Mouse (Mus musculus) gastrocnemius, postnatal 4 days (tissue): ENCODE results near the gene Elavl2. TPM values are rescaled to one million over a fixed set of nuclear protein-coding genes. Genes with fewer than 3 reads are reported as not detected.

Experiments
- DNase-seq, 2 experiments: peaks; one replicate each; pipeline ENCODE4 v3.0.0; 2021 to 2022; ENCODE audit warnings: low spot score in 2 of 2, mixed read lengths in 2 of 2
- long read RNA-seq, 2 experiments: library from polyadenylated mRNA; stranded (forward); transcript quantifications; one replicate each; pipeline ENCODE4 v2.0.0; 2021
- total RNA-seq, 2 experiments: library from RNA; stranded (reverse); gene quantifications; 2 replicates each; pipeline ENCODE4 v1.2.3; 2021

Gene Elavl2
- 1 to 10 TPM; 2.1 to 2.6 TPM for total RNA-seq
- long read RNA-seq, experiment 1 = 0 reads
- long read RNA-seq, experiment 2 = 0 reads

DNA sequence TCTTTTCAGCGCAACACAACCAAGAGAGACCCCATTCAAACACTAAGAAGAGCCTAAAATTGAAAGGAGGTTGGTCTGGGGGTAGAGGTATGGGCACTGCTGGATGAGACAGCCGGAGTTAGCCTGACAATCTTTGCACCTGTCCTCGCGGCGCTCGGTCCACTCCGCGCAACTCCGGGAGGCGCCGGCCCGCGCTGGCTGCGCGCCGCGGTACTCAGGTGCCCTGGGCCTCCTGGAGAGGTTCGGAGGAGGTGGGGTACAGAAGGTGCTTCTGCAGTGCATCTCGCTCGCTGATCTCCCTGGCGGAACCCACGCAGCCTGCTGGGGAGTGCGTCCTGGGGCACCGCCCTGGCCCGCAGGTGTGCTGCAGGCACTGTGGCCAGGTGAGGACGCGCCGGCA is at the start of gene Elavl2:
Elavl2 (minus strand) TSS at position 363 of the 400 bp plus-strand sequence.
- no peak for DNase-seq

DNA sequence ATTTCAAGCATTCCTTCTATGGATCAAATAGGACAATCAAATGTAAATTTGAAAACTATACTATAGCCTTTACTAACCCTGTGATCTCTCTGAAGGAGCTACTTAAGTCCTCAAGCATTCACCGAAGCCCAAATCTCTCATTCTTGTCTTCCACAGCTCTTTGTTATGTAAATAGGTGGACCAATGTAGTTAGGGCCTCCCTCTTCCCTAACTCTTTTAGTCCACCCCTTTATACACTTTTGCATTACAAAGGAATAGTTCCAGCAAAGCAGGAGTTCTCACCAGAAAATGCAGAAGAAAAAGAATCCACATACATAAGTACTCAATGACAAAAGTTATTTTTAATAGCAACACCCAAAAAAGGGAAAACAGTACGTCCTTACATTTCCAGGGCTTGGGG is 47.3 kb upstream of the Elavl2 start:
- DNase-seq = no peak

DNA sequence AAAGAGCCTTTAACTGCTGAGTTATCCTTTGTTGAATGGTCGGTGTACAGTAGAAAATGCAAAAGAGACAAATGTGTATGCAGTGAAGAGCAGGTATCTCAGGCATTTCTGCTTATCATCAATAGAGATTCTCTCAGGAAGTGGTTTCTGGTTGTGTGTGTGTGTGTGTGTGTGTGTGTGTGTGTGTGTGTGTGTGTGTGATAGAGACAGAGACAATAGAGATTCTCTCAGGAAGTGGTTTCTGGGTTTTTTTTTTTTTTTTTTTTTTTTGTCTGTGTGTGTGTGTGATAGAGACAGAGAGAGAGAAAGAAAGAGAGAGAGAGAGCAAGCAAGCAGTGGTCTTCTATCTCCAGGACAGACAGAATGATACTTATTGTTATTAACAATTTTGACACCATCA is 15.0 kb upstream of the Elavl2 start:
- DNase-seq = no peak

DNA sequence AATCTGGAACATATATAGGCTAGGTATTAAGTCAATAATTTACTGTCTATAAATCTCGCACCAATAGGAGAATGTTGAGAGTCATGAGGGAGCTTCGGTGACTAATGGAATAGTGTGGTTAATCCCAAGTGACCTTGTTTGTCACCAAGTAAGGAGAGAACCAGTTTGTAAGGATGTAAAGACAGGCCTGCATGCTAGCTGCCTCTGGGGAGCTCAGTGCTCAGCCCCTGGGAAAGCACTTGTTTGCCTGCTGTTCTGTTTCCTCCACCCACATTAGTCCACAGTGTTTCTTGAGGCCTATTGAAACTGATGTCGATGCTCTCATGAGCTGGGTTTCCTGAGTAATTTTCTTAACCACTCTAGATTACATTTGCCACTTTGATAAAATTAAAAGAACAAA is 4.5 kb upstream of the Elavl2 start:
- DNase-seq = no peak

- DNase-seq = no peak
Measured at GRCm38 (mm10) chr4:91399510-91400196, 932 bp downstream of the Elavl2 start.

DNA sequence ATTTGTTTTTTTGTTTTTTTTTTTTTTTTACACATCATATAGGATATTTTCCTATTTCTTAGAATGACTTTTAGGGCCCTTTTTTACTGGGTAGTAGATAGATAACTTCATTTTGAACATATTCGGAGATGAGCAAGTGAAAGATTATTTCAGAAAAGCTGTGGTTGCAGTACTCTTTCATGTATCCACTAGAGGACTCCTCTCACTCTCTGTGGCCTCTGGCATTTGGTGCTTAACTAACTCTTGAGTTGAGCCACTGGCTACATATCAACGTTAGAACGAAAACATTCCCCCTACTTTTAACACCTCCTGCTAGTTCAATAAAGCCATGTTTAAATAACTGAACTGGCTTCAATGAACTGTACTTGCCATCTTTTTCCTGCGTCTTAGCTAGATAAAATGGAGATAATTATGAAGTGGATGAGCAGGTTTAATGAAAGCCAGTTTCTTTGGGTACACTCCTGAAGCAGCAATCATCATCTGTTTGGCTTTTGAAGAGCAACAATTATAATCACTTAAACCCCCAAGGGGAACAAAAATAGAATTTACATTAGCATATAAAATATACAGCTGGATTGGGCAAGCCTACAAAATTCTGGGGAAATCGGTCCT is 8.5 kb downstream of the Elavl2 start:
- DNase-seq = no peak

- DNase-seq = no peak
Measured at GRCm38 (mm10) chr4:91387701-91388100, 12.9 kb downstream of the Elavl2 start.

- no peak for DNase-seq
Measured at GRCm38 (mm10) chr4:91381201-91381627, 19.4 kb downstream of the Elavl2 start.

- no peak for DNase-seq
Measured at GRCm38 (mm10) chr4:91380341-91381117, 20.1 kb downstream of the Elavl2 start.

GRCm38 (mm10) chr4:91379559-91379958 is 21.0 kb downstream of the Elavl2 start:
- DNase-seq = no peak

DNA sequence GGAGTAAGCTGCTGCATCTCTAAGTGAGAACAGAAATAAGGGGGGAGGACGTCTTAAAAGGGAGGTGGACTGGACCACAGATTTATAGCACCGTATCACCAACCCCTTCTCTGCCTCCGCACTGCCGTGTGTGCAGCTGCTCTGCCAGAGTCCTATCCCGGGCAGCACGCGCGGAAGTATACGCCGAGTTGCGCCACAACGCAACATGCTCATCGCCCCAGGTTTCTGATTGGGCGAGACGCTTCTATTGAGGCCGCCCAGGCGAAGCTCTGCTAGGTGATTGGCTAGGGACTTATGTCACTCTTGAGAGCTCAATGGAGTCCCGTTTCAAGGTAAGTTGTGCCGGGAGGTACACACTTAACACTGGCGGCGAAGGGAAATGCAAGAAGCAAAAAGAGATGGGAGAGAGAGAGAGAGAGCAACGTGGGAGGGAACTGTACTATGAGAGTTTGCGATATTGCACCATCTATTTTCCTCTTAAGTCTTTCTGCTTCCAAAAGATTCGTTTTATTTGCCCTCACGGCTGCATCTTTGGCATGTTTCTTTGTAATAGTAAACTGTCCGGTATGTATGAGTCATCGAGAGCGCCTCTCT is 24.2 kb downstream of the Elavl2 start:
- peak; percentile 61 to 89 for DNase-seq

DNA sequence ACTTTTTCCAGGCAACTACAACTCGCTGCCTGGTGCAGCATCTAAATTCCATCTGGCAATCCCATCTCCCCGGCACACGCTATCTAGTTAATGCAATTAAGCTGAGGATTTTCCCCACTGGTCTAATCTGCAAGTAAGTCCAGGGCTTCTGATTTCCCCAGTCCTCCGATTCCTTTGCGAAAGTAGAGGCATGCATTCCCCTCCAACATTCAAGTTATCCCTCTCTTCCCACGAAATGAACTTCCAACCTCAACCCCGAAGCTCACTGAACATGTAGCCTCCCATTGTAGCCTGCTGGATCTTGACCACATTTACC is 25.3 kb downstream of the Elavl2 start:
- no peak for DNase-seq

GRCm38 (mm10) chr4:91374571-91375371 is 25.8 kb downstream of the Elavl2 start:
- peak in 1 of 2 experiments; percentile 21 for DNase-seq

DNA sequence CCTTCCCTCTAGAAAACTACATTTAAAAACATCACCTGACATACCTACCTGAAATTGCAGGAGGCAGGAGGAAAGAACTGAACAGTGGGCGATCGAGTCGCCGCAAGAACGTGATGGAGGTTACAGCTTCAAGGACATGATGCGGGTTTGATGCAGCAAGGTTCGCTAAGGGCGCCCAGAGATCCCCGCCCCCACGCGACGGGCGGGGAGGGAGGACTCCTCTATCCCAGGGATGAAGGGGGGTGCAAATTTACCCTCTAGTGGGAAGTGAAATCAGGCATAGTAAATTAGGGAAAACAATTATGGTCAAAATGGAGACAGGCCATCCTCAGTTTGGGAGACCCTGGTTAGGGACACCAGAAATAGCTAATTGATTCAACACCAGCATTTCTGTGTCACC is 27.7 kb downstream of the Elavl2 start:
- no peak for DNase-seq

DNA sequence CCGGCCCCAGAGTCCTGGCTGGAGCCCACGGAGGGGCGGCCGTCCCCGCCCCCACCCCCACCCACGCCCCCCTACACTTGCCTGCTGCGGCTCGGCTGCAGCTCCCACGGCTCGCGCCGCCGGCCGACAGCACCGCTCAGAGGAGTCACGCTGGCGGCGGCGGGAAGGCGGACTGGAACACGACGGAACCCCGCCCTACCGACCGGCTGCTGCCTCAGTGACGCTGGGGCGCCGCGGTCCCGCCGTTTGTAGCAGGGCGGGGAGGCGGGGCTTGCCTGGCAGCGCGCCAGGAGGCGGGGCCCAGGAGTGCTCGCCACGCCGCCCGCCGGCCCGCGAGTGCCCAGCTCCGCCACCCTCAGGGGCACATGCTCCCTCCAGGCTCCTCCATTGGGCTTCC is 28.8 kb downstream of the Elavl2 start:
- peak; percentile 40 to 47 for DNase-seq

DNA sequence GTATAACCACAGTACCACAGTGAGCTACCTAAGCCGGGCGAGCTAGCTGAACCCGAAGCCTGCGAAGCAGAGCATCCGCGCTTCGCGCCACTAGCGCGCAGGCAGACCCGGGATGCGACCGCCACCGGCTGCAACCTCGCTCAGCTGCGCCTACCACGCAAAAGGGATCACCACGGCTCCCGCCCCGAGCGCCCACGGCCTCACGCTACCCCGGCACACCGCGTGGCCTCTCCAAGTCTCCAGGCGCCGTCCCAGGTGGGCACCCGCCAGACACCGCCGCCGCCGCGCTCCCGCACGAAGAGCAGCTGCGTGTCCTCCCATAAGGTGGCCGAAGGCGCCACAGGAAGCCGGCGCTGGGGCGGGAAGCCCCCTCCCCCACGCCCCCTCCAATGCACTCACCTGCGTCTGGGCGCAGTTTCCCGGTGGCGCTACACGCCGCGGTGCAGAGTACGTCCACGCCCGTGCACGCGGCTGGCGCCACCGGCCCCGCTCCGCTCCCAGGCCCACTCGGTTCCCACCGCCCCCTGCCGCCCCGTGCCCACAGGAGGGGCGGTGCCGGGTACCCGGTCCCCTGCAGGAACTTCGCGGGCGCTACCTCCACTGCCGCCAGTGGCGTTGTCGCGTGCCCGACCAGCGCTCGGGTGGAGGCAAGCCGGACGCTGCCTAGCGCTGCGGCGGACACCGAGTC is 29.3 kb downstream of the Elavl2 start:
- DNase-seq = peak in 1 of 2 experiments; percentile 10

- DNase-seq = no peak
Measured at GRCm38 (mm10) chr4:91365276-91365675, 35.3 kb downstream of the Elavl2 start.

GRCm38 (mm10) chr4:91363963-91364362 is 36.6 kb downstream of the Elavl2 start:
- DNase-seq = no peak

- DNase-seq = no peak
Measured at GRCm38 (mm10) chr4:91362520-91362919, 38.1 kb downstream of the Elavl2 start.

GRCm38 (mm10) chr4:91353138-91353537 is 47.4 kb downstream of the Elavl2 start:
- no peak for DNase-seq
